ENCODE assay signal across 13 mouse cellular contexts in the genomic region with DNA sequence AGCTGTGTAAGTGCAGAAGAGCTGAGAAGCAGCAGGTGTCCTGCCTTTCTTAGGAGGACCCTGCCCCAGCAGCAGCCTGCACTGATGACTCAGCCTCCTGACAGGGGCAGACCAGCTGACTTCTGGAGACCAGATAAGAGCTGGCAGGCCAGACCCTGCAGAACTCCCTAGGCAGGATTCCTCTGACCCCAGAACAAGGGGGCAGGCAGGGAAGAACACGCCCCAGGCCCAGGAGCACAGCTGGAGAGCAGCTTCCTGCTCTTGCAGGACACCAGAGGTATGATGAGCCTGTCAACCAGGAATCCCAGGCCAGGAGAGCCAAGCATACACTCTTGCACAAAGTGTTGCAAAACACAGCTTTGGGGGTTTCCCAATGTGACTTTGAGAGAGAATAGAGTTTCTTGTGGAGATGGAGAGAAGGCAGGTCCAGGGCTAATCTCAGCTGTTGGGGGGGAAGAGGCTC. TPM values are rescaled to one million over a fixed set of nuclear protein-coding genes. Genes with fewer than 3 reads are reported as not detected.
A peak's percentile ranks its signal among the peaks of the same experiment; 100 is the strongest.
DNase-seq lines count a peak whose midpoint lies in the region; ATAC-seq lines count a peak whose summit lies in the region.
"Had no signal": no experiment of that assay in that cellular context is flagged by ENCODE, and none has a peak within 500 bp of the region (broad histone marks: within the 10 kb centered on the region; RNA-seq: fewer than 3 reads in every experiment).

No protein-coding gene starts in this region.

- WGBS in forebrain, embryonic 10.5 days: 46% methylated on average over 1 of the region's 1 CpGs
- WGBS in forebrain, embryonic 14.5 days: 29% methylated on average over 1 of the region's 1 CpGs
- WGBS in heart, embryonic 13.5 days: 12% methylated on average over 1 of the region's 1 CpGs
- 14% methylated on average over 1 of the region's 1 CpGs for WGBS in liver, embryonic 13.5 days (ENCODE audit: insufficient replicate concordance)
- 39% methylated on average over 1 of the region's 1 CpGs for WGBS in hindbrain, embryonic 12.5 days
- WGBS in kidney, embryonic 14.5 days: 56% methylated on average over 1 of the region's 1 CpGs

- H3K9me3 ChIP-seq in forebrain, embryonic 10.5 days: no peaks in the 10 kb centered on the region
- no peaks in the 10 kb centered on the region for H3K9me3 ChIP-seq in forebrain, embryonic 14.5 days (replicated peaks; ENCODE audit: control insufficient read depth, low read length)
- no peaks in the 10 kb centered on the region for H3K9me3 ChIP-seq in heart, embryonic 13.5 days
- no peaks in the 10 kb centered on the region for H3K9me3 ChIP-seq in liver, embryonic 13.5 days (replicated peaks)
- no peaks in the 10 kb centered on the region for H3K9me3 ChIP-seq in hindbrain, embryonic 12.5 days (replicated peaks)
- no peaks in the 10 kb centered on the region for H3K9me3 ChIP-seq in kidney, embryonic 14.5 days (ENCODE audit: control insufficient read depth, low read length)
- H3K9me3 ChIP-seq: limb, embryonic 13.5 days had no signal

- no peak overlapping the region for H3K4me2 ChIP-seq in forebrain, embryonic 14.5 days (ENCODE audit: low read length)
- no peak overlapping the region for H3K4me2 ChIP-seq in heart, embryonic 13.5 days
- H3K4me2 ChIP-seq in liver, embryonic 13.5 days: no peak overlapping the region
- H3K4me2 ChIP-seq in hindbrain, embryonic 12.5 days (replicated peaks): no peak overlapping the region
- H3K4me2 ChIP-seq in kidney, embryonic 14.5 days (replicated peaks; ENCODE audit: low read depth, low read length): no peak overlapping the region
- H3K4me2 ChIP-seq: limb, embryonic 13.5 days had no signal

- ATAC-seq in forebrain, embryonic 14.5 days: no peak
- no peak for ATAC-seq in heart, embryonic 13.5 days (ENCODE audit: extremely low read depth, insufficient number of reproducible peaks, low FRiP score, low TSS enrichment)
- ATAC-seq in liver, embryonic 13.5 days (ENCODE audit: low read depth): no peak; the same call in 1 of the 2 replicates
- ATAC-seq in hindbrain, embryonic 12.5 days (ENCODE audit: low FRiP score): no peak
- no peak for ATAC-seq in kidney, embryonic 14.5 days (ENCODE audit: low FRiP score, low TSS enrichment)
- ATAC-seq: midbrain, embryonic 16.5 days had no signal

- DNase-seq in forebrain, embryonic 10.5 days (ENCODE audit: extremely low spot score, low spot score): no peak
- no peak for DNase-seq in forebrain, embryonic 14.5 days (ENCODE audit: low spot score)
- DNase-seq in NIH3T3 (ENCODE audit: low read depth): peak; percentile 73
- no peak for DNase-seq in liver, embryonic 13.5 days
- DNase-seq in right cerebral cortex, adult 18-20 months: no peak
- DNase-seq: gastrocnemius, adult 2 months had no signal

- H3K4me1 ChIP-seq in forebrain, embryonic 10.5 days: peaks cover 91% of the 10 kb centered on the region
- H3K4me1 ChIP-seq in forebrain, embryonic 14.5 days (ENCODE audit: control insufficient read depth, insufficient read depth, low read length): 0 out of 2 replicates have a peak, but pooled peaks cover 3% of the 10 kb centered on the region
- peaks cover 47% of the 10 kb centered on the region for H3K4me1 ChIP-seq in heart, embryonic 13.5 days
- H3K4me1 ChIP-seq in liver, embryonic 13.5 days (replicated peaks): peaks cover 65% of the 10 kb centered on the region
- H3K4me1 ChIP-seq in hindbrain, embryonic 12.5 days: peaks cover 43% of the 10 kb centered on the region
- peaks cover 44% of the 10 kb centered on the region for H3K4me1 ChIP-seq in kidney, embryonic 14.5 days (ENCODE audit: control insufficient read depth, insufficient read depth, low read length)

- peaks cover 12% of the 10 kb centered on the region for H3K36me3 ChIP-seq in forebrain, embryonic 10.5 days (replicated peaks)
- H3K36me3 ChIP-seq in forebrain, embryonic 14.5 days (ENCODE audit: control insufficient read depth, insufficient read depth, low read length): no peaks in the 10 kb centered on the region
- no peaks in the 10 kb centered on the region for H3K36me3 ChIP-seq in heart, embryonic 13.5 days
- H3K36me3 ChIP-seq in liver, embryonic 13.5 days: no peaks in the 10 kb centered on the region
- H3K36me3 ChIP-seq in hindbrain, embryonic 12.5 days: no peaks in the 10 kb centered on the region
- no peaks in the 10 kb centered on the region for H3K36me3 ChIP-seq in kidney, embryonic 14.5 days (ENCODE audit: control insufficient read depth, insufficient read depth, low read length)
- H3K36me3 ChIP-seq: limb, embryonic 13.5 days had no signal

- no peaks in the 10 kb centered on the region for H3K27me3 ChIP-seq in forebrain, embryonic 10.5 days (ENCODE audit: poor library complexity, severe bottlenecking)
- H3K27me3 ChIP-seq in forebrain, embryonic 14.5 days (replicated peaks; ENCODE audit: control insufficient read depth, insufficient read depth, low read length): no peaks in the 10 kb centered on the region
- no peaks in the 10 kb centered on the region for H3K27me3 ChIP-seq in heart, embryonic 13.5 days (replicated peaks)
- H3K27me3 ChIP-seq in liver, embryonic 13.5 days: no peaks in the 10 kb centered on the region
- no peaks in the 10 kb centered on the region for H3K27me3 ChIP-seq in hindbrain, embryonic 12.5 days
- no peaks in the 10 kb centered on the region for H3K27me3 ChIP-seq in kidney, embryonic 14.5 days (ENCODE audit: control insufficient read depth, insufficient read depth, low read length)
- H3K27me3 ChIP-seq: limb, embryonic 13.5 days had no signal

- H3K27ac ChIP-seq in forebrain, embryonic 10.5 days: peak overlapping the region; percentile 44; the same call in 1 of the 2 replicates
- no peak overlapping the region for H3K27ac ChIP-seq in forebrain, embryonic 14.5 days (ENCODE audit: low read depth, low read length)
- H3K27ac ChIP-seq in heart, embryonic 13.5 days (replicated peaks): peak overlapping the region; percentile 43
- H3K27ac ChIP-seq in liver, embryonic 13.5 days: peak overlapping the region; percentile 30; the same call in 1 of the 2 replicates
- no peak overlapping the region for H3K27ac ChIP-seq in hindbrain, embryonic 12.5 days
- H3K27ac ChIP-seq in kidney, embryonic 14.5 days (ENCODE audit: low read depth, low read length): no peak overlapping the region
- H3K27ac ChIP-seq: gastrocnemius, adult 2 months; kidney, postnatal 0 days; limb, embryonic 13.5 days had no signal

- no peak overlapping the region for H3K9ac ChIP-seq in forebrain, embryonic 14.5 days (ENCODE audit: low read length)
- 0 out of 2 replicates have a peak overlapping the region, but pooled peaks have one; percentile 4 for H3K9ac ChIP-seq in heart, embryonic 13.5 days
- H3K9ac ChIP-seq in liver, embryonic 13.5 days: no peak overlapping the region
- H3K9ac ChIP-seq in hindbrain, embryonic 12.5 days: no peak overlapping the region
- H3K9ac ChIP-seq in kidney, embryonic 14.5 days (ENCODE audit: low read depth, low read length): no peak overlapping the region
- H3K9ac ChIP-seq: limb, embryonic 13.5 days had no signal

- no peak overlapping the region for H3K4me3 ChIP-seq in forebrain, embryonic 10.5 days
- no peak overlapping the region for H3K4me3 ChIP-seq in forebrain, embryonic 14.5 days (ENCODE audit: low read depth, low read length)
- H3K4me3 ChIP-seq in heart, embryonic 13.5 days: no peak overlapping the region
- H3K4me3 ChIP-seq in liver, embryonic 13.5 days (replicated peaks): no peak overlapping the region
- H3K4me3 ChIP-seq in hindbrain, embryonic 12.5 days: no peak overlapping the region
- no peak overlapping the region for H3K4me3 ChIP-seq in kidney, embryonic 14.5 days (ENCODE audit: low read length)
- H3K4me3 ChIP-seq: gastrocnemius, adult 2 months; limb, embryonic 13.5 days had no signal

RNA-seq across cellular contexts. Expression of a gene that starts 22.9 kb away (rescaled TPM):
- 5.9 and 6.5 TPM in 2 replicates for polyA plus RNA-seq in forebrain, embryonic 10.5 days (2016; fragmentation: Nextera tagmentation; extraction: Ambion mirVana)
- polyA plus RNA-seq in forebrain, embryonic 14.5 days (2014; fragmentation: Nextera tagmentation; extraction: Ambion mirVana): 0.04 and 0.05 TPM in 2 replicates
- polyA plus RNA-seq in heart, embryonic 13.5 days (2015; fragmentation: Nextera tagmentation; extraction: Ambion mirVana): 0.17 and 0.20 TPM in 2 replicates
- 1.4 and 1.6 TPM in 2 replicates for polyA plus RNA-seq in liver, embryonic 13.5 days (2015; fragmentation: Nextera tagmentation; extraction: Ambion mirVana)
- 1.2 and 1.3 TPM in 2 replicates for polyA plus RNA-seq in hindbrain, embryonic 12.5 days (2016; fragmentation: Nextera tagmentation; extraction: Ambion mirVana)
- 1.1 and 1.4 TPM in 2 replicates for polyA plus RNA-seq in kidney, embryonic 14.5 days (2014; fragmentation: Nextera tagmentation; extraction: Ambion mirVana)

RNA-seq across cellular contexts. Expression of a gene that starts 25.8 kb away (rescaled TPM):
- 1.0 and 1.2 TPM in 2 replicates for polyA plus RNA-seq in forebrain, embryonic 10.5 days (2016; fragmentation: Nextera tagmentation; extraction: Ambion mirVana)
- polyA plus RNA-seq in forebrain, embryonic 14.5 days (2014; fragmentation: Nextera tagmentation; extraction: Ambion mirVana): not detected in 2 replicates
- 0.89 and 1.0 TPM in 2 replicates for polyA plus RNA-seq in heart, embryonic 13.5 days (2015; fragmentation: Nextera tagmentation; extraction: Ambion mirVana)
- not detected in 2 replicates for polyA plus RNA-seq in liver, embryonic 13.5 days (2015; fragmentation: Nextera tagmentation; extraction: Ambion mirVana)
- 0.31 and 0.46 TPM in 2 replicates for polyA plus RNA-seq in hindbrain, embryonic 12.5 days (2016; fragmentation: Nextera tagmentation; extraction: Ambion mirVana)
- 0.31 and 0.47 TPM in 2 replicates for polyA plus RNA-seq in kidney, embryonic 14.5 days (2014; fragmentation: Nextera tagmentation; extraction: Ambion mirVana)
- polyA plus RNA-seq: midbrain, embryonic 16.5 days; testis, adult 2 months had no signal

RNA-seq across cellular contexts. Expression of a gene that starts 36.6 kb away (rescaled TPM):
- not detected in 2 replicates for polyA plus RNA-seq in forebrain, embryonic 10.5 days (2016; fragmentation: Nextera tagmentation; extraction: Ambion mirVana)
- polyA plus RNA-seq in forebrain, embryonic 14.5 days (2014; fragmentation: Nextera tagmentation; extraction: Ambion mirVana): not detected in 2 replicates
- not detected in 2 replicates for polyA plus RNA-seq in heart, embryonic 13.5 days (2015; fragmentation: Nextera tagmentation; extraction: Ambion mirVana)
- polyA plus RNA-seq in liver, embryonic 13.5 days (2015; fragmentation: Nextera tagmentation; extraction: Ambion mirVana): not detected in 2 replicates
- polyA plus RNA-seq in hindbrain, embryonic 12.5 days (2016; fragmentation: Nextera tagmentation; extraction: Ambion mirVana): not detected in 2 replicates
- 0.68 and 0.94 TPM in 2 replicates for polyA plus RNA-seq in kidney, embryonic 14.5 days (2014; fragmentation: Nextera tagmentation; extraction: Ambion mirVana)
- polyA plus RNA-seq: limb, embryonic 13.5 days; midbrain, embryonic 16.5 days had no signal

Comparison
In these comparisons a context has a peak if more than half of its experiments do, and no peak if none do; other contexts are left out.
1. H3K27ac ChIP-seq: peak in forebrain, embryonic 10.5 days (single experiment), heart, embryonic 13.5 days (single experiment) and liver, embryonic 13.5 days (single experiment); none in forebrain, embryonic 14.5 days (single experiment), hindbrain, embryonic 12.5 days (single experiment) and kidney, embryonic 14.5 days (single experiment).